Mouse (Mus musculus): Measurements from ENCODE around the gene Tent2.

GRCm38 (mm10) chr13:93117241-93117640, 74.9 kb downstream of the Tent2 start:
- TF ChIP-seq CTCF (conservative IDR thresholded peaks at IDR 0.05 in 1 of 2, IDR thresholded peaks at IDR 0.05 in 1 of 2; ENCODE audit: low read depth in 2 of 2, low read length in 2 of 2) (no peak), UBTF (IDR thresholded peaks at IDR 0.05; ENCODE audit: low read depth, low read length) (no peak), SMC3 (IDR thresholded peaks at IDR 0.05; ENCODE audit: low read depth, low read length) (no peak), POLR2A (IDR thresholded peaks at IDR 0.05; ENCODE audit: low read depth, low read length) (no peak), BHLHE40 (IDR thresholded peaks at IDR 0.05; ENCODE audit: low read depth, low read length) (no peak), ETS1 (conservative IDR thresholded peaks at IDR 0.05; ENCODE audit: low read depth, low read length) (no peak), EP300 (IDR thresholded peaks at IDR 0.05; ENCODE audit: low read length) (no peak), NELFE (IDR thresholded peaks at IDR 0.05; ENCODE audit: low read depth, low read length) (no peak), POLR2AphosphoS2 (IDR thresholded peaks at IDR 0.05; ENCODE audit: low read depth, low read length) (no peak), MAX (IDR thresholded peaks at IDR 0.05; ENCODE audit: low read length) (no peak), TCF12 (IDR thresholded peaks at IDR 0.05; ENCODE audit: low read depth, low read length) (no peak), ZNF384 (IDR thresholded peaks at IDR 0.05; ENCODE audit: low read depth, low read length) (no peak), ZC3H11A (IDR thresholded peaks at IDR 0.05; ENCODE audit: low read depth, low read length) (no peak), USF1 (IDR thresholded peaks at IDR 0.05; ENCODE audit: low read depth, low read length) (no peak)

All from CH12.LX (cell line).